Mouse (Mus musculus): ENCODE results near the gene P2rx2. TPM values are rescaled to one million over a fixed set of nuclear protein-coding genes. Genes with fewer than 3 reads are reported as not detected.

P2rx2 gene
- total RNA-seq, 2 experiments from 2014 or later: not detected

GRCm38 (mm10) chr5:110291649-110292048 is 51.4 kb downstream of the P2rx2 start:
- no peak overlapping the region for H3K4me3 ChIP-seq
- intact Hi-C loops (cut with DNase I): no loop called here
- H3K27ac ChIP-seq: no peak overlapping the region
- no peak for DNase-seq
- no peak for TF ChIP-seq CTCF (IDR thresholded peaks at IDR 0.05)

Other genes with a start within 250 kb of the P2rx2 start
- under 1 TPM; 0.10 to 0.25 TPM for gene Gm35315, start 248.8 kb downstream of the P2rx2 start, total RNA-seq (2021)
- not detected for gene Plcxd1, start 243.2 kb downstream of the P2rx2 start, total RNA-seq (2021)
- gene Gtpbp6, start 235.0 kb downstream of the P2rx2 start, total RNA-seq (2021): 10 to 100 TPM; 13.0 to 16.4 TPM
- gene Zfp605, start 233.1 kb downstream of the P2rx2 start, total RNA-seq (2021): 1 to 10 TPM; 4.1 to 4.2 TPM
- gene Chfr, start 207.4 kb downstream of the P2rx2 start, total RNA-seq (2021): 10 to 100 TPM; 13.3 to 14.5 TPM
- 10 to 100 TPM; 40.8 to 42.0 TPM for gene Golga3, start 166.5 kb downstream of the P2rx2 start, total RNA-seq (2021)
- 10 to 100 TPM; 29.4 to 33.3 TPM for gene Ankle2, start 112.2 kb downstream of the P2rx2 start, total RNA-seq (2021)
- gene Pgam5, start 73.3 kb downstream of the P2rx2 start, total RNA-seq (2021): 10 to 100 TPM; 24.2 to 29.7 TPM
- gene Pxmp2, start 57.0 kb downstream of the P2rx2 start, total RNA-seq (2021): 10 to 100 TPM; 37.2 to 72.5 TPM
- gene Pole, start 56.9 kb downstream of the P2rx2 start, total RNA-seq (2021): 1 to 10 TPM; 1.6 to 2.0 TPM
- not detected for gene Lrcol1, start 1.5 kb upstream of the P2rx2 start, total RNA-seq (2021)
- gene Fbrsl1, start 105.3 kb upstream of the P2rx2 start, total RNA-seq (2021): 10 to 100 TPM; 32.7 to 36.8 TPM
- not detected for gene Galnt9, start 201.1 kb upstream of the P2rx2 start, total RNA-seq (2021)